Mouse (Mus musculus) embryonic fibroblast, embryonic 13.5 days (primary cell): ENCODE data around the gene Hmg20b.

Source experiments
- CTCF ChIP-seq: IDR thresholded peaks from 2 replicates; pipeline ENCODE4 v1.5.1; 2011; ENCODE audit warnings: mild to moderate bottlenecking, control low read depth, low read length, moderate library complexity, borderline replicate concordance; ENCODE audit not compliant: insufficient read depth
- POLR2A ChIP-seq: IDR thresholded peaks from 2 replicates; pipeline ENCODE4 v1.6.1; 2011; ENCODE audit warnings: low read depth, mild to moderate bottlenecking, control low read depth, low read length, moderate library complexity

- TF ChIP-seq CTCF (no peak), POLR2A (no peak)
These were observed 18.0 kb downstream of the Hmg20b start for GRCm38 (mm10) chr10:81332277-81332676.
